Mouse (Mus musculus) heart, postnatal 0 days (tissue): ENCODE data around the gene Ccdc142. TPM values are rescaled to one million over a fixed set of nuclear protein-coding genes. Genes with fewer than 3 reads are reported as not detected.

Source experiments
- ATAC-seq: fragments of 200-750 bp; cut with Nextera tagmentation; 2 replicates; pipeline ENCODE4 v1.8.0; 2017; ENCODE audit warnings: low read depth, moderate number of reproducible peaks, moderate library complexity; ENCODE audit not compliant: insufficient read depth
- DNase-seq: peaks from one replicate; pipeline ENCODE4 v3.0.0-alpha.2; 2016; ENCODE audit warnings: low spot score
- H3K27ac ChIP-seq: fragments of 300-500 bp; sonication (generic); 2 replicates; pipeline ENCODE4 v1.5.1; 2014; ENCODE audit warnings: low read depth, mild to moderate bottlenecking
- H3K27me3 ChIP-seq: fragments of 300-500 bp; sonication (generic); 2 replicates; pipeline ENCODE4 v1.6.1; 2014; ENCODE audit warnings: low read length, mixed read lengths; ENCODE audit not compliant: control insufficient read depth, insufficient read depth
- H3K36me3 ChIP-seq: fragments of 300-500 bp; sonication (generic); replicated peaks from 2 replicates; pipeline ENCODE4 v1.6.1; 2014; ENCODE audit warnings: low read length, mixed read lengths; ENCODE audit not compliant: control insufficient read depth, insufficient read depth
- H3K4me1 ChIP-seq: fragments of 300-500 bp; sonication (generic); 2 replicates; pipeline ENCODE4 v1.6.1; 2014; ENCODE audit warnings: antibody characterized with exemption; ENCODE audit not compliant: control insufficient read depth, insufficient read depth
- H3K4me2 ChIP-seq: fragments of 300-500 bp; sonication (generic); 2 replicates; pipeline ENCODE4 v1.6.1; 2014; ENCODE audit warnings: low read depth, mild to moderate bottlenecking, low read length, moderate library complexity
- H3K4me3 ChIP-seq: fragments of 300-500 bp; sonication (generic); 2 replicates; pipeline ENCODE4 v1.5.1; 2014; ENCODE audit warnings: low read depth, low read length
- H3K9ac ChIP-seq: fragments of 300-500 bp; sonication (generic); replicated peaks from 2 replicates; pipeline ENCODE4 v1.6.1; 2014; ENCODE audit warnings: low read depth, low read length, mixed read lengths
- H3K9me3 ChIP-seq: fragments of 300-500 bp; sonication (generic); replicated peaks from 2 replicates; pipeline ENCODE4 v1.6.1; 2016; ENCODE audit warnings: low read length; ENCODE audit not compliant: control insufficient read depth
- CTCF ChIP-seq: IDR thresholded peaks from 2 replicates; pipeline ENCODE4 v1.5.1; 2016; ENCODE audit warnings: antibody characterized with exemption, control low read depth, low read depth
- EP300 ChIP-seq: IDR thresholded peaks from 2 replicates; pipeline ENCODE4 v1.6.1; 2016; ENCODE audit warnings: antibody characterized with exemption, low read depth
- WGBS: fragments of 180-500 bp; shearing (Covaris S2); extraction: QIAGEN DNeasy Blood & Tissue Kit; methylation state at CpG from one replicate; pipeline ENCODE4 v1.1.7; 2014; 5-methylcytosine and 5-hydroxymethylcytosine counted together
- polyA plus RNA-seq: library from polyadenylated mRNA; unstranded; fragments of >200 nt; fragmentation: Nextera tagmentation; extraction: Ambion mirVana; gene quantifications from 2 replicates; pipeline ENCODE4 v1.2.1, GENCODE M21; 2015
- total RNA-seq: library from RNA; depleted of rRNA; stranded (reverse); fragments of >200 nt; gene quantifications from 2 replicates; pipeline ENCODE4 v1.2.3, GENCODE M21; 2014; ENCODE audit warnings: low replicate concordance

Gene Ccdc142
- total and polyA plus RNA-seq, 2 experiments from 2014 or later: 0.11 to 1.6 TPM

GRCm38 (mm10) chr6:83138056-83138455, 36.7 kb downstream of the Ccdc142 start:
- H3K36me3 ChIP-seq: no peaks in the 10 kb centered on the region
- H3K27me3 ChIP-seq: no peaks in the 10 kb centered on the region
- peak overlapping the region; percentile 83 for H3K9ac ChIP-seq
- 4% methylated on average over 11 of the region's 11 CpGs for WGBS
- H3K9me3 ChIP-seq: no peaks in the 10 kb centered on the region
- peak overlapping the region; percentile 57 for H3K4me3 ChIP-seq
- peak overlapping the region; percentile 73 for H3K4me2 ChIP-seq
- ATAC-seq (0 out of 2 replicates have a peak, but pooled peaks have one; percentile 12), DNase-seq (no peak)
- peaks cover 38% of the 10 kb centered on the region for H3K4me1 ChIP-seq
- H3K27ac ChIP-seq: peak overlapping the region; percentile 99
- TF ChIP-seq EP300: no peak
- TF ChIP-seq CTCF: no peak; the same call in 1 of the 2 replicates

- Histone ChIP-seq H3K9ac (no peak overlapping the region), H3K27ac (no peak overlapping the region), H3K4me3 (no peak overlapping the region), H3K36me3 (no peaks in the 10 kb centered on the region), H3K4me1 (peaks cover 38% of the 10 kb centered on the region), H3K9me3 (no peaks in the 10 kb centered on the region), H3K27me3 (no peaks in the 10 kb centered on the region), H3K4me2 (no peak overlapping the region)
- TF ChIP-seq EP300: no peak
- TF ChIP-seq CTCF: no peak
- DNase-seq (no peak), ATAC-seq (no peak)
- WGBS: 93% methylated on average over 8 of the region's 8 CpGs
Measured at GRCm38 (mm10) chr6:83140044-83140443, 38.6 kb downstream of the Ccdc142 start.

- Histone ChIP-seq H3K36me3 (no peaks in the 10 kb centered on the region), H3K27me3 (no peaks in the 10 kb centered on the region), H3K4me3 (no peak overlapping the region; the same call in 1 of the 2 replicates), H3K9me3 (no peaks in the 10 kb centered on the region), H3K4me2 (peak overlapping the region; percentile 61), H3K4me1 (peaks cover 28% of the 10 kb centered on the region), H3K9ac (peak overlapping the region; percentile 32; the same call in 1 of the 2 replicates), H3K27ac (peak overlapping the region; percentile 49; the same call in 1 of the 2 replicates)
- ATAC-seq (no peak), DNase-seq (no peak)
- 34% methylated on average over 4 of the region's 4 CpGs for WGBS
- TF ChIP-seq CTCF: no peak
- TF ChIP-seq EP300: no peak
Measured at GRCm38 (mm10) chr6:83141636-83142035, 40.2 kb downstream of the Ccdc142 start.

GRCm38 (mm10) chr6:83142211-83142731, 40.9 kb downstream of the Ccdc142 start:
- Histone ChIP-seq H3K4me2 (peak overlapping the region; percentile 61), H3K9me3 (no peaks in the 10 kb centered on the region), H3K9ac (peak overlapping the region; percentile 32), H3K4me3 (peak overlapping the region; percentile 35), H3K36me3 (peaks cover 4% of the 10 kb centered on the region; the same call in 1 of the 2 replicates), H3K27me3 (no peaks in the 10 kb centered on the region), H3K4me1 (peaks cover 28% of the 10 kb centered on the region), H3K27ac (peak overlapping the region; percentile 49)
- ATAC-seq (peak; percentile 39; the same call in 1 of the 2 replicates), DNase-seq (no peak)
- TF ChIP-seq EP300 (no peak), CTCF (no peak)
- 8% methylated on average over 41 of the region's 41 CpGs for WGBS

GRCm38 (mm10) chr6:83142886-83143285, 41.5 kb downstream of the Ccdc142 start:
- H3K9ac ChIP-seq: no peak overlapping the region
- H3K4me1 ChIP-seq: peaks cover 27% of the 10 kb centered on the region
- TF ChIP-seq CTCF: no peak
- TF ChIP-seq EP300: no peak
- 56% methylated on average over 11 of the region's 11 CpGs for WGBS
- H3K27me3 ChIP-seq: no peaks in the 10 kb centered on the region
- no peak for DNase-seq
- ATAC-seq: no peak
- peak overlapping the region; percentile 61 for H3K4me2 ChIP-seq
- H3K4me3 ChIP-seq: peak overlapping the region; percentile 35; the same call in 1 of the 2 replicates
- H3K9me3 ChIP-seq: no peaks in the 10 kb centered on the region
- no peak overlapping the region for H3K27ac ChIP-seq
- H3K36me3 ChIP-seq: peaks cover 8% of the 10 kb centered on the region

GRCm38 (mm10) chr6:83145209-83145608, 43.8 kb downstream of the Ccdc142 start:
- peaks cover 26% of the 10 kb centered on the region for H3K36me3 ChIP-seq
- no peaks in the 10 kb centered on the region for H3K9me3 ChIP-seq
- no peak overlapping the region for H3K27ac ChIP-seq
- TF ChIP-seq EP300: no peak
- no peak for TF ChIP-seq CTCF
- WGBS: 69% methylated on average over 2 of the region's 2 CpGs
- no peak overlapping the region for H3K9ac ChIP-seq
- no peak overlapping the region for H3K4me2 ChIP-seq
- peaks cover 18% of the 10 kb centered on the region; the same call in 1 of the 2 replicates for H3K4me1 ChIP-seq
- no peak for DNase-seq
- H3K27me3 ChIP-seq: no peaks in the 10 kb centered on the region
- no peak for ATAC-seq
- H3K4me3 ChIP-seq: no peak overlapping the region
